Mouse (Mus musculus) neural tube, embryonic 14.5 days (tissue): Measurements from ENCODE around the gene Nat8f6. TPM values are rescaled to one million over a fixed set of nuclear protein-coding genes. Genes with fewer than 3 reads are reported as not detected.
"Not testable (repeated sequence)": the region's sequence is repeated elsewhere in the genome, so short reads cannot be mapped to it uniquely, and the experiment has no call there.

Experiments used
- ATAC-seq: fragments of 200-750 bp; cut with Nextera tagmentation; 2 replicates; pipeline ENCODE4 v1.8.0; 2017; ENCODE audit warnings: low read depth, mild to moderate bottlenecking, moderate TSS enrichment, moderate library complexity
- H3K27ac ChIP-seq: fragments of 300-500 bp; sonication (generic); 2 replicates; pipeline ENCODE4 v1.5.1; 2014; ENCODE audit warnings: low read depth, mild to moderate bottlenecking, control low read depth, low read length, moderate library complexity, mixed read lengths
- H3K27me3 ChIP-seq: fragments of 300-500 bp; sonication (generic); 2 replicates; pipeline ENCODE4 v1.6.1; 2014; ENCODE audit warnings: low read length; ENCODE audit not compliant: control insufficient read depth, insufficient read depth
- H3K36me3 ChIP-seq: fragments of 300-500 bp; sonication (generic); 2 replicates; pipeline ENCODE4 v1.6.1; 2014; ENCODE audit warnings: low read length, mixed read lengths; ENCODE audit not compliant: control insufficient read depth, insufficient read depth
- H3K4me1 ChIP-seq: fragments of 300-500 bp; sonication (generic); 2 replicates; pipeline ENCODE4 v1.6.1; 2014; ENCODE audit warnings: low read length; ENCODE audit not compliant: control insufficient read depth, insufficient read depth
- H3K4me2 ChIP-seq: fragments of 300-500 bp; sonication (generic); 2 replicates; pipeline ENCODE4 v1.6.1; 2014; ENCODE audit warnings: mild to moderate bottlenecking, low read depth, low read length, control low read depth
- H3K4me3 ChIP-seq: fragments of 300-500 bp; sonication (generic); 2 replicates; pipeline ENCODE4 v1.5.1; 2014; ENCODE audit warnings: low read depth, low read length, control low read depth, mixed read lengths
- H3K9ac ChIP-seq: fragments of 300-500 bp; sonication (generic); replicated peaks from 2 replicates; pipeline ENCODE4 v1.6.1; 2014; ENCODE audit warnings: low read depth, mild to moderate bottlenecking, control low read depth, low read length, mixed read lengths
- H3K9me3 ChIP-seq: fragments of 300-500 bp; sonication (generic); 2 replicates; pipeline ENCODE4 v1.6.1; 2016; ENCODE audit warnings: low read length; ENCODE audit not compliant: control insufficient read depth
- WGBS: fragments of 180-500 bp; shearing (Covaris S2); extraction: QIAGEN DNeasy Blood & Tissue Kit; methylation state at CpG from one replicate; pipeline ENCODE4 v1.1.7; 2014; 5-methylcytosine and 5-hydroxymethylcytosine counted together
- polyA plus RNA-seq: library from polyadenylated mRNA; unstranded; fragments of >200 nt; fragmentation: Nextera tagmentation; extraction: Ambion mirVana; gene quantifications from 2 replicates; pipeline ENCODE4 v1.2.1, GENCODE M21; 2014

The Nat8f6 gene
- polyA plus RNA-seq, 1 experiment from 2014 or later = not detected

GRCm38 (mm10) chr6:85823382-85824090 lies 2.8 kb upstream of the Nat8f6 start:
- Histone ChIP-seq H3K4me3 (no peak overlapping the region), H3K36me3 (no peaks in the 10 kb centered on the region), H3K9me3 (no peaks in the 10 kb centered on the region), H3K27me3 (no peaks in the 10 kb centered on the region), H3K4me1 (no peaks in the 10 kb centered on the region), H3K27ac (no peak overlapping the region), H3K9ac (no peak overlapping the region), H3K4me2 (no peak overlapping the region)
- ATAC-seq = no peak
- WGBS = 90% methylated on average over 1 of the region's 1 CpGs

GRCm38 (mm10) chr6:85822286-85822685 lies 1.5 kb upstream of the Nat8f6 start:
- Histone ChIP-seq H3K9me3 (no peaks in the 10 kb centered on the region), H3K9ac (no peak overlapping the region), H3K4me2 (no peak overlapping the region), H3K4me3 (no peak overlapping the region), H3K4me1 (no peaks in the 10 kb centered on the region), H3K27me3 (no peaks in the 10 kb centered on the region), H3K36me3 (no peaks in the 10 kb centered on the region), H3K27ac (no peak overlapping the region)
- ATAC-seq = no peak
- WGBS = 82% methylated on average over 4 of the region's 4 CpGs

- WGBS = 36% methylated on average over 1 of the region's 1 CpGs
- H3K27me3 ChIP-seq = no peaks in the 10 kb centered on the region
These were observed 2.4 kb downstream of the Nat8f6 start for GRCm38 (mm10) chr6:85818338-85818737.

GRCm38 (mm10) chr6:85813339-85813738 lies 7.4 kb downstream of the Nat8f6 start:
- Histone ChIP-seq H3K27ac (no peak overlapping the region), H3K4me3 (no peak overlapping the region), H3K9ac (no peak overlapping the region), H3K36me3 (no peaks in the 10 kb centered on the region), H3K4me1 (no peaks in the 10 kb centered on the region), H3K9me3 (no peaks in the 10 kb centered on the region), H3K27me3 (no peaks in the 10 kb centered on the region), H3K4me2 (no peak overlapping the region)
- 87% methylated on average over 2 of the region's 2 CpGs for WGBS
- no peak for ATAC-seq

More at GRCm38 (mm10) chr6:85818338-85818737, 2.4 kb downstream of the Nat8f6 start:
- Histone ChIP-seq H3K9me3 (no peaks in the 10 kb centered on the region), H3K4me1 (no peaks in the 10 kb centered on the region), H3K4me3 (no peak overlapping the region), H3K27ac (no peak overlapping the region), H3K9ac (no peak overlapping the region), H3K36me3 (no peaks in the 10 kb centered on the region), H3K4me2 (no peak overlapping the region)
- no peak for ATAC-seq

- H3K4me1 ChIP-seq, ATAC-seq, H3K9me3 ChIP-seq, H3K4me3 ChIP-seq, H3K27me3 ChIP-seq, H3K36me3 ChIP-seq, H3K4me2 ChIP-seq, H3K9ac ChIP-seq, H3K27ac ChIP-seq: not testable (repeated sequence)
- 69% methylated on average over 2 of the region's 3 CpGs for WGBS
These were observed 9.7 kb downstream of the Nat8f6 start for GRCm38 (mm10) chr6:85810942-85811537.

- WGBS = 92% methylated on average over 2 of the region's 3 CpGs
- not testable (repeated sequence) for H3K36me3 ChIP-seq, H3K9ac ChIP-seq, H3K4me1 ChIP-seq, H3K27ac ChIP-seq, ATAC-seq, H3K4me2 ChIP-seq, H3K9me3 ChIP-seq, H3K27me3 ChIP-seq, H3K4me3 ChIP-seq
These were observed 10.2 kb downstream of the Nat8f6 start for GRCm38 (mm10) chr6:85810514-85810913.

GRCm38 (mm10) chr6:85809784-85810183 lies 11.0 kb downstream of the Nat8f6 start:
- 88% methylated on average over 2 of the region's 3 CpGs for WGBS
- H3K27me3 ChIP-seq, H3K4me3 ChIP-seq, ATAC-seq, H3K4me1 ChIP-seq, H3K27ac ChIP-seq, H3K36me3 ChIP-seq, H3K4me2 ChIP-seq, H3K9ac ChIP-seq, H3K9me3 ChIP-seq: not testable (repeated sequence)

- H3K27me3 ChIP-seq, H3K9me3 ChIP-seq, H3K4me3 ChIP-seq, H3K36me3 ChIP-seq, ATAC-seq, H3K4me1 ChIP-seq, H3K27ac ChIP-seq, H3K4me2 ChIP-seq, H3K9ac ChIP-seq: not testable (repeated sequence)
- WGBS = 74% methylated on average over 5 of the region's 5 CpGs
These were observed 17.6 kb downstream of the Nat8f6 start for GRCm38 (mm10) chr6:85803180-85803579.

- not testable (repeated sequence) for H3K36me3 ChIP-seq, H3K4me1 ChIP-seq, H3K9ac ChIP-seq, H3K27ac ChIP-seq, H3K4me2 ChIP-seq, ATAC-seq, H3K4me3 ChIP-seq, H3K9me3 ChIP-seq, H3K27me3 ChIP-seq
- 70% methylated on average over 13 of the region's 13 CpGs for WGBS
These were observed 55.2 kb downstream of the Nat8f6 start, which contains the start of gene Nat8f3 for GRCm38 (mm10) chr6:85765532-85765931. Nat8f3 (minus strand) TSS chr6:85765754.
